Mouse (Mus musculus) limb, embryonic 13.5 days (tissue): ENCODE results near the gene Naa80. TPM values are rescaled to one million over a fixed set of nuclear protein-coding genes. Genes with fewer than 3 reads are reported as not detected.
"Not testable (repeated sequence)": the region's sequence is repeated elsewhere in the genome, so short reads cannot be mapped to it uniquely, and the experiment has no call there.

Source experiments
- ATAC-seq: fragments of 200-750 bp; cut with Nextera tagmentation; 2 replicates; pipeline ENCODE4 v1.8.0; 2017; ENCODE audit warnings: low read depth, moderate number of reproducible peaks, moderate TSS enrichment; ENCODE audit not compliant: low FRiP score
- H3K27ac ChIP-seq: fragments of 300-500 bp; sonication (generic); 2 replicates; pipeline ENCODE4 v1.5.1; 2015; ENCODE audit warnings: inconsistent platforms, mild to moderate bottlenecking, moderate library complexity
- H3K27me3 ChIP-seq: fragments of 300-500 bp; sonication (generic); 2 replicates; pipeline ENCODE4 v1.6.1; 2015; ENCODE audit warnings: mild to moderate bottlenecking, inconsistent platforms
- H3K36me3 ChIP-seq: fragments of 300-500 bp; sonication (generic); 2 replicates; pipeline ENCODE4 v1.6.1; 2015; ENCODE audit warnings: inconsistent platforms, mild to moderate bottlenecking, moderate library complexity
- H3K4me1 ChIP-seq: fragments of 300-500 bp; sonication (generic); 2 replicates; pipeline ENCODE4 v1.6.1; 2015; ENCODE audit warnings: inconsistent platforms
- H3K4me2 ChIP-seq: fragments of 300-500 bp; sonication (generic); replicated peaks from 2 replicates; pipeline ENCODE4 v1.6.1; 2015; ENCODE audit warnings: inconsistent platforms, mild to moderate bottlenecking, moderate library complexity
- H3K4me3 ChIP-seq: fragments of 300-500 bp; sonication (generic); 2 replicates; pipeline ENCODE4 v1.5.1; 2015; ENCODE audit warnings: moderate library complexity, mild to moderate bottlenecking, inconsistent platforms
- H3K9ac ChIP-seq: fragments of 300-500 bp; sonication (generic); 2 replicates; pipeline ENCODE4 v1.6.1; 2015; ENCODE audit warnings: mild to moderate bottlenecking, inconsistent platforms
- H3K9me3 ChIP-seq: fragments of 300-500 bp; sonication (generic); 2 replicates; pipeline ENCODE4 v1.6.1; 2016; ENCODE audit warnings: inconsistent platforms
- WGBS: fragments of 180-500 bp; shearing (Covaris S2); methylation state at CpG from one replicate; pipeline ENCODE4 v1.1.7; 2015; 5-methylcytosine and 5-hydroxymethylcytosine counted together
- polyA plus RNA-seq: library from polyadenylated mRNA; unstranded; fragments of >200 nt; fragmentation: Nextera tagmentation; extraction: Ambion mirVana; gene quantifications from 2 replicates; pipeline ENCODE4 v1.2.1, GENCODE M21; 2015

The Naa80 gene
- polyA plus RNA-seq, 1 experiment from 2014 or later, result 19.6 TPM

GRCm38 (mm10) chr9:107551890-107552355 lies 26.8 kb upstream of the Naa80 start:
- H3K9ac ChIP-seq, result peak overlapping the region; percentile 86
- peaks cover 61% of the 10 kb centered on the region for H3K4me1 ChIP-seq
- ATAC-seq, result no peak
- H3K36me3 ChIP-seq, result peaks cover 5% of the 10 kb centered on the region
- 8% methylated on average over 8 of the region's 8 CpGs for WGBS
- peak overlapping the region; percentile 86 for H3K4me2 ChIP-seq
- H3K4me3 ChIP-seq, result peak overlapping the region; percentile 79
- no peaks in the 10 kb centered on the region for H3K9me3 ChIP-seq
- 0 out of 2 replicates have a peak, but pooled peaks cover 3% of the 10 kb centered on the region for H3K27me3 ChIP-seq
- peak overlapping the region; percentile 84 for H3K27ac ChIP-seq

DNA sequence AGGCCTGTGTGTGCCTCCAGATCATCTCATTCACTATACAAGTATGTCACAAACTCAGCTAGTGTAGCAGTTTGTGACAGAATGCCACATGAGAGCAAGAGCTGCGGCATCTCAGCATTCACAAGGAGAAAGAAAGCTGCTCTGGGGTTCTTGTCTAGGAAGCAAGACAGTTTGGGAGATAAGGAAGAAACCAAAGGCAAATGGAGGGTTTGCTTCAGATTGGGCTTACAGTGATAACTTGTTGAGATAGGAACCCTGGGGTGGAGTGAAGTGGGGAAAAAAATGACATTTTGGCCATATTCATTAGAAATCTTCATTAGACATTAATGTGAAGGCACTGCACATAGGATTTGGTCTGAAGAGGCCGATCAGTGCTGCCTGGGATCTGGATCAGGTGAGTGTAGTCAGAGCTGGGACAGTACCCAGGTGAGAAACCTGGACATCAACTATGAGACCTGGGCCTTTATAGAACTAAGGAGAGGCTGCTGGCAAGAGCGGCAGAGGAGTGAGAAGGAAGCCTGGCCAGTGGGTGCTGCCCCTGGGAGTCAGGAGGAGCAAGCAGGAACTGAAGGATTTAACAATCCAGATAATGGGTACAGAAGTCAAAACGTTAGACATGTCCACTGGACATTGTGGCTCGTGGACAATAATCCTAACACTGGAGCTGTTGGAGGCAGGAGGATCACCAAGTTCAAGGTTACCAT lies 25.8 kb upstream of the Naa80 start:
- H3K27ac ChIP-seq, result peak overlapping the region; percentile 89; the same call in 1 of the 2 replicates
- H3K36me3 ChIP-seq, result peaks cover 14% of the 10 kb centered on the region
- ATAC-seq, result no peak
- WGBS, result 70% methylated on average over 5 of the region's 5 CpGs
- H3K9ac ChIP-seq, result peak overlapping the region; percentile 86
- peak overlapping the region; percentile 86 for H3K4me2 ChIP-seq
- no peaks in the 10 kb centered on the region for H3K9me3 ChIP-seq
- H3K4me1 ChIP-seq, result peaks cover 53% of the 10 kb centered on the region
- H3K27me3 ChIP-seq, result 0 out of 2 replicates have a peak, but pooled peaks cover 3% of the 10 kb centered on the region
- peak overlapping the region; percentile 79 for H3K4me3 ChIP-seq

- H3K4me2 ChIP-seq, result peak overlapping the region; percentile 86
- H3K27ac ChIP-seq, result peak overlapping the region; percentile 89
- H3K9me3 ChIP-seq, result no peaks in the 10 kb centered on the region
- WGBS, result 2% methylated on average over 37 of the region's 37 CpGs
- peaks cover 53% of the 10 kb centered on the region for H3K4me1 ChIP-seq
- 0 out of 2 replicates have a peak, but pooled peaks cover 3% of the 10 kb centered on the region for H3K27me3 ChIP-seq
- H3K4me3 ChIP-seq, result peak overlapping the region; percentile 79
- H3K36me3 ChIP-seq, result peaks cover 23% of the 10 kb centered on the region
- ATAC-seq, result peak; percentile 33
- peak overlapping the region; percentile 67 for H3K9ac ChIP-seq
Measured at GRCm38 (mm10) chr9:107553541-107554318, 25.0 kb upstream of the Naa80 start.

DNA sequence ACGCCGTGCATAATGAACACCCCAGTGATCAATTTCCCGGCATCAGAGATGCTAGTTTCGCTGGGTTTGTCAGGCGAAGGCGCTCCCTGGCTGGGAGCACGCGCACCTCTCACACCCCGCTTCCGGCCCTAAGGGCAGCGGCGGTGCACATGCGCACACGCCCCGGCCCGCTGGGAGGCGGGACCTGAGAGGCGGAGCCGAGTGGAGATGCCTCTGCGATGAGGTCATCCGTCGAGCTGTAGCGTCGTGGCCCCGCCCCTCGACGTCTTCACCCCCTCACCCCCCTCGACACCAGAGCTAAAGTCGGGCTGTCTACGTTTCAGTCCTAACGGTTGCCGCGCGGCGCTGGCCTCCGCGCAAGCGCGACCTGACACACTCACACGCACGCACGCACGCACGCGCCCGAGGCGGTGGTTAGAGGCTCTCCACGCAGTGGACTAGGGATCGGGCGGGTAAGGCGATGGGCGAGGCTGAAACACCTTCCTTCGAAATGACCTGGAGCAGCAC lies 24.3 kb upstream of the Naa80 start:
- ATAC-seq, result peak; percentile 94
- under 1% methylated on average over 53 of the region's 53 CpGs for WGBS
- peaks cover 53% of the 10 kb centered on the region for H3K4me1 ChIP-seq
- peaks cover 30% of the 10 kb centered on the region for H3K36me3 ChIP-seq
- H3K9ac ChIP-seq, result peak overlapping the region; percentile 86
- H3K4me3 ChIP-seq, result peak overlapping the region; percentile 79
- peak overlapping the region; percentile 96 for H3K27ac ChIP-seq
- H3K27me3 ChIP-seq, result 0 out of 2 replicates have a peak, but pooled peaks cover 3% of the 10 kb centered on the region
- no peaks in the 10 kb centered on the region for H3K9me3 ChIP-seq
- peak overlapping the region; percentile 86 for H3K4me2 ChIP-seq

DNA sequence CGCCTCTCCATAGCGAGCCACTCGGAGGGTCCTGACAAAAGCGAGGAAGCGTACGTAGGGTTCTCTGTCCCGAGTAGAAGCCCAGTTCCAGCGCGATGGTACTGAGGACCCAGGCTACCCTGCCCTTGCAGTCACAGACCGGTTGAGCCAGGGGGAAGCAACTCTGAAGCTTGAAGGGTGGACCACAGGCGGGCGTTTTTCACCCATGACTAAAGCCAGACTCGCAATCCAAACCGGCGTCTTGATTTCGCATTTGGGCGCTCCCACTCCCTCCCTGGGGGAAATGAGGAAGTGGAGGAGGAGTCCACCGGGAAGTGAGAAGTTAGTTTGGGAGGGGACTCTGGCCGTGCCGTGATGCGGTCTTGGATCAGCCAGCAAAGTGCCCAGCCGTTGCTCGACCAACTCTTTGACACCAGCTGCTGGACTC lies 23.6 kb upstream of the Naa80 start:
- Histone ChIP-seq H3K9me3 (no peaks in the 10 kb centered on the region), H3K4me2 (peak overlapping the region; percentile 86), H3K4me1 (peaks cover 53% of the 10 kb centered on the region), H3K27me3 (0 out of 2 replicates have a peak, but pooled peaks cover 3% of the 10 kb centered on the region), H3K27ac (peak overlapping the region; percentile 96), H3K36me3 (peaks cover 36% of the 10 kb centered on the region), H3K4me3 (peak overlapping the region; percentile 79), H3K9ac (peak overlapping the region; percentile 86)
- ATAC-seq, result no peak; the same call in 1 of the 2 replicates
- WGBS, result under 1% methylated on average over 23 of the region's 23 CpGs

GRCm38 (mm10) chr9:107555701-107556100 lies 23.0 kb upstream of the Naa80 start:
- H3K4me1 ChIP-seq, result peaks cover 46% of the 10 kb centered on the region
- peak overlapping the region; percentile 79 for H3K4me3 ChIP-seq
- 41% methylated on average over 2 of the region's 2 CpGs for WGBS
- peak overlapping the region; percentile 86 for H3K9ac ChIP-seq
- peaks cover 43% of the 10 kb centered on the region for H3K36me3 ChIP-seq
- H3K9me3 ChIP-seq, result no peaks in the 10 kb centered on the region
- H3K4me2 ChIP-seq, result peak overlapping the region; percentile 86
- H3K27me3 ChIP-seq, result no peaks in the 10 kb centered on the region
- no peak for ATAC-seq
- peak overlapping the region; percentile 96; the same call in 1 of the 2 replicates for H3K27ac ChIP-seq

DNA sequence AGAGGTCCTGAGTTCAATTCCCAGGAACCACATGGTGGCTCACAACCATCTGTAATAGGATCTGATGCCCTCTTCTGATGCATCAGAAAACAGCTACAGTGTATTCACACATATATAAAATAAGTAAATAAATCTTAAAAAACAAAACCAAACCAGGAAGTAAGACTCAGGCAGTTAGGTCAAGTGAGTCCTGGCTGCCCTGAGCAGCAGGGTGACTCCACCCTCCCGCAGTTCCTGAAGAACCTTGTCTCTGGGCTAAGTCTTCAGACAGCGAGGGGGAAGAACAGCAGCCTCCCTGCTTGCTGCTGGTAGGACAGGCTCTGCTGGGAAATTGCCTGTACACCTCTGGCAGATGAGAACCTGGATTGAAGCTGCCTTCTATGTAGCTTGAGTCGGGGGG lies 22.3 kb upstream of the Naa80 start:
- 74% methylated on average over 3 of the region's 3 CpGs for WGBS
- Histone ChIP-seq H3K9me3 (no peaks in the 10 kb centered on the region), H3K9ac (peak overlapping the region; percentile 86; the same call in 1 of the 2 replicates), H3K4me1 (peaks cover 40% of the 10 kb centered on the region), H3K27me3 (no peaks in the 10 kb centered on the region), H3K27ac (no peak overlapping the region), H3K4me2 (peak overlapping the region; percentile 86), H3K4me3 (peak overlapping the region; percentile 79), H3K36me3 (peaks cover 49% of the 10 kb centered on the region)
- no peak for ATAC-seq

- Histone ChIP-seq H3K36me3 (peaks cover 61% of the 10 kb centered on the region), H3K4me2 (peak within 1 kb of the TSS; percentile 87), H3K9me3 (no peaks in the 10 kb centered on the region), H3K27me3 (no peaks in the 10 kb centered on the region), H3K4me1 (peaks cover 35% of the 10 kb centered on the region), H3K9ac (peak within 1 kb of the TSS; percentile 84), H3K4me3 (peak within 1 kb of the TSS; percentile 93), H3K27ac (peak within 1 kb of the TSS; percentile 55)
- peak; percentile 96 for ATAC-seq
- under 1% methylated on average over 42 of the region's 46 CpGs for WGBS
Measured at GRCm38 (mm10) chr9:107563029-107563581, 15.6 kb upstream of the Naa80 start, which contains the start of gene Tusc2. Gene Tusc2, plus strand, starts transcription at chr9:107563255.

GRCm38 (mm10) chr9:107565556-107565955 lies 13.1 kb upstream of the Naa80 start:
- not testable (repeated sequence) for H3K4me3 ChIP-seq, H3K9me3 ChIP-seq, H3K27ac ChIP-seq, H3K9ac ChIP-seq, H3K27me3 ChIP-seq, ATAC-seq
- peaks cover 48% of the 10 kb centered on the region for H3K4me1 ChIP-seq
- WGBS, result 46% methylated on average over 5 of the region's 5 CpGs
- H3K4me2 ChIP-seq, result peak overlapping the region; percentile 16; the same call in 1 of the 2 replicates
- H3K36me3 ChIP-seq, result peaks cover 40% of the 10 kb centered on the region

DNA sequence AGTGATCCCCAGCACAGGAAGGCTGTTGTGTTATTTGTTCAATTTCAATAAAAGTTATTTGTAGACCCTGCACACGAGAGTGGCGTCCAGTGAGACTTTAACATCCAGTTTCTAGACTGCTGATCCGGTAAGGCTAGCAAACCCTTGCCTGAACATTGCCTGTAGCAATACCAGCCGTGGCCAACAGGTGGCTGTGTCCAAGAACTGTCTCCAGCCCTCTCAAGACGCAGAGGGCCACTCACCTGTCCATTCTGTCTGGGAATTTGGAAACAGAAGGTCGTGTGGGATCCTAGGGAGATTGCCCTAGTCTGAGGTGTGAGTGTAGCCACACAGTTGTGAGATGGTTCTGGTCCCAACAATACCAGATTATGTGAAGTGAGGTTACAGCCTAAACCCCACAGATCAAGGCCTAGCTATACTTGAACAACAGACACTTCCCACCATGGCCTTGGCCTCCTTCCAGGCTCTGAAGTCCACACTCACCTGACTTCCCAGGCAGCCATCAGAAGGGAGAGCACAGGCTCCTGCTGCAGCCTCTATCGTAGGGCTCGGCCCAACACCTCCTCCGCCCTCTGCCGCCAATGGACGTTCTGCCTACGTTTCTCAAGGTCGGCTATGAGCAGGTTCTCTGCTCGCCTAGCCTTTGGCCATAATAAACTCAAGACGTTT lies 12.5 kb upstream of the Naa80 start:
- H3K27me3 ChIP-seq, result no peaks in the 10 kb centered on the region
- no peaks in the 10 kb centered on the region for H3K9me3 ChIP-seq
- H3K4me1 ChIP-seq, result peaks cover 54% of the 10 kb centered on the region
- no peak for ATAC-seq
- H3K4me3 ChIP-seq, result peak overlapping the region; percentile 15
- H3K27ac ChIP-seq, result 0 out of 2 replicates have a peak overlapping the region, but pooled peaks have one; percentile 6
- peaks cover 40% of the 10 kb centered on the region for H3K36me3 ChIP-seq
- WGBS, result 56% methylated on average over 15 of the region's 15 CpGs
- H3K9ac ChIP-seq, result no peak overlapping the region
- H3K4me2 ChIP-seq, result no peak overlapping the region

- ATAC-seq, result no peak
- peaks cover 40% of the 10 kb centered on the region for H3K36me3 ChIP-seq
- no peak overlapping the region for H3K9ac ChIP-seq
- peak overlapping the region; percentile 89; the same call in 1 of the 2 replicates for H3K4me2 ChIP-seq
- no peaks in the 10 kb centered on the region for H3K9me3 ChIP-seq
- H3K4me3 ChIP-seq, result no peak overlapping the region
- H3K27ac ChIP-seq, result peak overlapping the region; percentile 15; the same call in 1 of the 2 replicates
- H3K27me3 ChIP-seq, result no peaks in the 10 kb centered on the region
- WGBS, result 75% methylated on average over 3 of the region's 3 CpGs
- peaks cover 61% of the 10 kb centered on the region for H3K4me1 ChIP-seq
Measured at GRCm38 (mm10) chr9:107566855-107567254, 11.8 kb upstream of the Naa80 start.
